Mouse (Mus musculus) 3T3-L1 (cell line): Measurements from ENCODE around the gene Paics.

Experiments used
- DNase-seq: peaks from one replicate; pipeline ENCODE4 v3.0.0-alpha.2; 2015; ENCODE audit warnings: low read depth, low spot score

The Paics gene

GRCm38 (mm10) chr5:77004051-77004821 lies 53.1 kb downstream of the Paics start, which contains the start of gene Arl9:
Gene Arl9, plus strand, starts transcription at chr5:77004055.
- DNase-seq, result peak; percentile 58

DNA sequence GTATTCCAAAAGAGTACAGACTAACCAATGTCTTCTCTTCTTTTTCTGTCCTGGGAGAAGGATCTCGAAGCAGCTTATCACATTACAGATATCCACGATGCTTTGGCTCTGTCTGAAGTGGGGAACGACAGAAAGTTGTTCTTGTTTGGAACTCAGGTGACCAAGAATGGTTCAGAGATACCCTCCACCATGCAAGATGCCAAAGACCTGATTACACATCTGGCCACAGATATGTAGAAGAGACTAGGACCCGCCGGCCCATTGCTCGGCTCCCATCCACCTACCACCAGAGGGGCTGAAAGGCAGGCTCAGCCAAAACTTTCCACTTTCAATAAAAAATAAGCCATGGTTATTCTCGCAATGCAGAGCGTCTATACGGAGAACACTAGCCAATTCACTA lies 59.2 kb downstream of the Paics start:
- no peak for DNase-seq

DNA sequence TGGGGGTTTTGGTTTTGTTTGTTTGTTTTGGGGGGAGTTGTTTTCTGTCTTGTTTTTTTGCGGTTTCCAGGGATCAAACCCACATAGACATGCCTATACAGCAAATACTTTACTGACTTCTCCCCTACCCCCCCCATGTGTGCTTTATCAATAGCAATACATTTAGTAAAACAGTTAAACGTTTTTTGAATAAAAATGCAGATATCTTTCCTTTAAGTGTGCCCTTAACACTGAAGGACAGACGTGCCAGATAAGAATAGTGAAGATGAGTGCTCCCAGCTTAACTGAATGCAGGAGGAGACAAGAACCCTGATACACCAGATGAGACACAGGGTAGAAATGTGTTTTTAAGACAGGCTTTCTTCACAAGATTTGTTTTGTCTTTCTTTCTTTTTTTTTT lies 60.0 kb downstream of the Paics start:
- DNase-seq, result no peak

- DNase-seq, result no peak
These were observed 62.1 kb downstream of the Paics start for GRCm38 (mm10) chr5:77013171-77013570.

- no peak for DNase-seq
These were observed 64.7 kb downstream of the Paics start, which contains the start of gene Thegl for GRCm38 (mm10) chr5:77015544-77016482. Gene Thegl, plus strand, starts transcription at chr5:77016023.
